Mouse (Mus musculus) brain, embryonic 14.5 days (tissue): Measurements from ENCODE around the gene Gstz1.

Source experiments
- CTCF ChIP-seq: fragments of 200-500 bp; IDR thresholded peaks from 2 replicates; pipeline ENCODE4 v1.5.1; 2012; ENCODE audit warnings: inconsistent platforms, mild to moderate bottlenecking, moderate library complexity, borderline replicate concordance; ENCODE audit not compliant: insufficient read depth, insufficient read length; ENCODE audit errors: extremely low read depth
- POLR2A ChIP-seq: fragments of 200-500 bp; IDR thresholded peaks from 2 replicates; pipeline ENCODE4 v1.6.1; 2012; ENCODE audit warnings: mild to moderate bottlenecking, inconsistent platforms, borderline replicate concordance; ENCODE audit not compliant: poor library complexity, insufficient read depth, insufficient read length, severe bottlenecking; ENCODE audit errors: extremely low read depth

- TF ChIP-seq POLR2A, result no peak
- TF ChIP-seq CTCF, result no peak
These were observed 11.1 kb downstream of the Gstz1 start for GRCm38 (mm10) chr12:87158099-87158498.
